Mouse (Mus musculus) adrenal gland, postnatal 36 days (tissue): ENCODE results near the gene Olfr1373. TPM values are rescaled to one million over a fixed set of nuclear protein-coding genes. Genes with fewer than 3 reads are reported as not detected.
A peak's percentile ranks its signal among the peaks of the same experiment; 100 is the strongest.

Source experiments
- DNase-seq, 2 experiments: peaks; one replicate each; pipeline ENCODE4 v3.0.0; 2021; ENCODE audit warnings: mixed read lengths in 1 of 2
- microRNA-seq: library from miRNA; unstranded; fragments of <30 nt; microRNA quantifications from one replicate; pipeline ENCODE4 v1.2.0, GENCODE M21; 2021
- total RNA-seq, 2 experiments: library from RNA; stranded (reverse); gene quantifications; 2 replicates each; pipeline ENCODE4 v1.2.3; 2021

Gene Olfr1373
- total RNA-seq, 2 experiments from 2014 or later = not detected

- DNase-seq = no peak
These were observed 39.3 kb downstream of the Olfr1373 start for GRCm38 (mm10) chr11:52106037-52106436.

DNA sequence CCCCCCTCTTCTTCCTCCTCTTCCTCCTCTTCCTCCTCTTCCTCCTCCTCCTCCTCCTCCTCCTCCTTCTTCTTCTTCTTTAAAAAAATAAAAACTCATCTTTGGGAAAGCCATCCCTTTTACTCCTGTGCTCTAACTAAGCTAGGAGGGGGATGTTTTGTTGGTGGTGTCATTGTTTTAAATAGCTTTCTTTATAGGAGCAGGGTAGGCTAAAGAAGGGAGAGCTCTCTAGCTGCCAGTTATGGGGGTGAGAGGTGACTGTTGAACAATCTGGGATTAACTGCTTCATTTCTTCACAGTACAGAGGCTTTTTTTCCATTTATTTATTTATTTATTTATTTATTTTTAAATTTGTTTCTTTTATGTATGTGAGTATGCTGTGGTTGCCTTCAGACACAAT lies 39.8 kb downstream of the Olfr1373 start:
- no peak for DNase-seq

DNA sequence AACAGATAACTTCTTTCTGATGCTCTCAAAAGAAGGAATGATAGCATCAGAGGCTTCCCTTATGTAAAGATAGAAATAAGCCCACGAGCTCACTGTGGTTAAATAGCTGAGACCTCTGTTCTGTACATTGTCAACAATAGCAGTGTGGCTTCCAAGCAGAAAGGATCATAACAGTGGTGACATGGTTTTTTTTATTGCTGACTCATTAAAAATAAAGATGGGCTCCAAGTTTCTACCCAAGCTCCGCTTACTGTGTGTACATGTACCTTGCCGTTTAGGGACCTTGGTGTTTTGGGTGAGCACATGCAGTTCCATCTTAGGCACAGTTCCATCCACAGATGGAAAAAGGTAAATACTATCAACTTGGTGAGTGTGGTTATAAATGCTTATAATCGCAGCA lies 42.4 kb downstream of the Olfr1373 start:
- no peak for DNase-seq

GRCm38 (mm10) chr11:52099771-52100219 lies 45.5 kb downstream of the Olfr1373 start:
- DNase-seq = peak in 1 of 2 experiments; percentile 15

- DNase-seq = peak; percentile 66 to 80
These were observed 46.1 kb downstream of the Olfr1373 start for GRCm38 (mm10) chr11:52099031-52099761.

GRCm38 (mm10) chr11:52098398-52098946 lies 46.9 kb downstream of the Olfr1373 start, which contains the start of gene Ppp2ca:
TSS of gene Ppp2ca (plus strand) at chr11:52098681.
- peak; percentile 99 for DNase-seq

GRCm38 (mm10) chr11:52097596-52097995 lies 47.7 kb downstream of the Olfr1373 start:
- DNase-seq = peak; percentile 44 to 45

GRCm38 (mm10) chr11:52097016-52097415 lies 48.3 kb downstream of the Olfr1373 start:
- no peak for DNase-seq

Small RNA genes within 50 kb of the gene (microRNA-seq; reads per million reads assigned to microRNA genes)
- gene Gm24157 = not detected
- gene Mir3061 = 6.7 reads per million, percentile 18 among the genes with 10 or more reads in this experiment

Other genes starting within 250 kb of the Olfr1373 start
- 10 to 100 TPM; 17.8 to 18.2 TPM for gene Cdkn2aipnl, start 177.9 kb downstream of the Olfr1373 start, total RNA-seq
- gene Ube2b, start 144.8 kb downstream of the Olfr1373 start, total RNA-seq = 100 to 1,000 TPM; 145 to 160 TPM
- 1 to 10 TPM; 3.3 to 4.8 TPM for gene Cdkl3, start 141.3 kb downstream of the Olfr1373 start, total RNA-seq
- 10 to 100 TPM; 78.0 to 84.2 TPM for gene Ppp2ca, start 46.8 kb downstream of the Olfr1373 start, total RNA-seq
- gene Olfr1371, start 68.5 kb upstream of the Olfr1373 start, total RNA-seq = not detected
- 100 to 1,000 TPM; 529 to 536 TPM for gene Skp1a, start 86.5 kb upstream of the Olfr1373 start, total RNA-seq
- gene Tcf7, start 137.5 kb upstream of the Olfr1373 start, total RNA-seq = 10 to 100 TPM; 36.8 to 50.1 TPM
- gene Vdac1, start 215.3 kb upstream of the Olfr1373 start, total RNA-seq = 100 to 1,000 TPM; 433 to 439 TPM